In genomic region chr16:55811792-55812191, GRCm38 (mm10) we compare ENCODE assay signal across 28 mouse cellular contexts. TPM values are rescaled to one million over a fixed set of nuclear protein-coding genes. Genes with fewer than 3 reads are reported as not detected.
A peak's percentile ranks its signal among the peaks of the same experiment; 100 is the strongest.
DNase-seq lines count a peak whose midpoint lies in the region; ATAC-seq and TF ChIP-seq lines count a peak whose summit lies in the region.
"Had no signal": no experiment of that assay in that cellular context is flagged by ENCODE, and none has a peak within 500 bp of the region (broad histone marks: within the 10 kb centered on the region; RNA-seq: fewer than 3 reads in every experiment).

No protein-coding gene starts in this region.

- H3K9me3 ChIP-seq in intestine, embryonic 14.5 days (ENCODE audit: control insufficient read depth, low read length) = no peaks in the 10 kb centered on the region
- no peaks in the 10 kb centered on the region for H3K9me3 ChIP-seq in intestine, embryonic 15.5 days
- H3K9me3 ChIP-seq in CH12.LX (replicated peaks; ENCODE audit: low read length) = no peaks in the 10 kb centered on the region
- H3K9me3 ChIP-seq: forebrain, embryonic 10.5 days; hindbrain, embryonic 10.5 days; limb, embryonic 12.5 days; megakaryocyte, embryonic 14.5 days; midbrain, embryonic 15.5 days; neural tube, embryonic 12.5 days; stomach, embryonic 15.5 days had no signal

- H3K79me2 ChIP-seq in CH12.LX (replicated peaks; ENCODE audit: control insufficient read depth, extremely low read depth, insufficient read depth, poor library complexity, severe bottlenecking) = peaks cover 21% of the 10 kb centered on the region

- H3K4me1 ChIP-seq in intestine, embryonic 14.5 days (replicated peaks; ENCODE audit: control insufficient read depth, insufficient read depth, low read length) = no peaks in the 10 kb centered on the region
- no peaks in the 10 kb centered on the region for H3K4me1 ChIP-seq in intestine, embryonic 15.5 days (replicated peaks)
- peaks cover 26 to 77% of the 10 kb centered on the region in 2 experiments for H3K4me1 ChIP-seq in CH12.LX (ENCODE audit: control insufficient read depth in 1 of 2, insufficient read depth in 2 of 2)
- H3K4me1 ChIP-seq: forebrain, embryonic 10.5 days; hindbrain, embryonic 10.5 days; limb, embryonic 12.5 days; midbrain, embryonic 15.5 days; neural tube, embryonic 12.5 days; stomach, embryonic 15.5 days had no signal

- H3K9ac ChIP-seq in intestine, embryonic 14.5 days (ENCODE audit: low read length) = no peak overlapping the region
- H3K9ac ChIP-seq in intestine, embryonic 15.5 days = no peak overlapping the region
- H3K9ac ChIP-seq in CH12.LX (ENCODE audit: insufficient read depth, low read depth) = no peak overlapping the region
- H3K9ac ChIP-seq: limb, embryonic 12.5 days; liver, postnatal 0 days; midbrain, embryonic 15.5 days; neural tube, embryonic 12.5 days; stomach, embryonic 15.5 days had no signal

- peak; percentile 21 for DNase-seq in intestine, embryonic 14.5 days (ENCODE audit: low spot score)
- DNase-seq in CH12.LX (ENCODE audit: extremely low read depth) = peak; percentile 81
- peak; percentile 69 for DNase-seq in splenic B cell, adult 2 months (ENCODE audit: low read depth, low spot score)
- no peak for DNase-seq in cerebellum, postnatal 36 days
- DNase-seq: adrenal gland, postnatal 36 days; cerebellum, adult 11 months; cerebellum, adult 9-11 months; kidney, adult 8-10 months; kidney, postnatal 10 days; liver, postnatal 0 days; lung, postnatal 10 days; retina, postnatal 1 day; right cerebral cortex, postnatal 25 days; spleen, adult 18-20 months; thymus, postnatal 36 days had no signal

- 0 out of 2 replicates have a peak, but pooled peaks have one; percentile 12 for TF ChIP-seq POLR2A in CH12.LX (IDR thresholded peaks at IDR 0.05; ENCODE audit: low read depth, low read length)

- no peaks in the 10 kb centered on the region for H3K27me3 ChIP-seq in intestine, embryonic 14.5 days (replicated peaks; ENCODE audit: control insufficient read depth, insufficient read depth, low read length)
- H3K27me3 ChIP-seq in intestine, embryonic 15.5 days (replicated peaks) = no peaks in the 10 kb centered on the region
- H3K27me3 ChIP-seq in CH12.LX (replicated peaks) = no peaks in the 10 kb centered on the region
- H3K27me3 ChIP-seq in splenic B cell, adult 2 months (ENCODE audit: control insufficient read depth, insufficient read depth, low read length, poor library complexity, severe bottlenecking) = no peaks in the 10 kb centered on the region
- H3K27me3 ChIP-seq: limb, embryonic 12.5 days; megakaryocyte, embryonic 14.5 days; midbrain, embryonic 15.5 days; neural tube, embryonic 12.5 days; stomach, embryonic 15.5 days had no signal

- H3K4me2 ChIP-seq in intestine, embryonic 14.5 days (ENCODE audit: low read length) = no peak overlapping the region
- no peak overlapping the region for H3K4me2 ChIP-seq in intestine, embryonic 15.5 days (replicated peaks)
- no peak overlapping the region for H3K4me2 ChIP-seq in CH12.LX (ENCODE audit: insufficient read depth, low read depth, poor library complexity, severe bottlenecking)
- H3K4me2 ChIP-seq: heart, embryonic 11.5 days; limb, embryonic 12.5 days; liver, embryonic 11.5 days; midbrain, embryonic 15.5 days; neural tube, embryonic 12.5 days; stomach, embryonic 15.5 days had no signal

- WGBS in intestine, embryonic 14.5 days = 81% methylated on average over 6 of the region's 6 CpGs
- WGBS in intestine, embryonic 15.5 days = 78% methylated on average over 6 of the region's 6 CpGs

- TF ChIP-seq CTCF in CH12.LX (conservative IDR thresholded peaks at IDR 0.05 in 1 of 2, IDR thresholded peaks at IDR 0.05 in 1 of 2; ENCODE audit: low read depth in 2 of 2, low read length in 2 of 2) = no peak

- dilution Hi-C loops in CH12.LX (cut with MboI; ENCODE audit: extremely low pct_ligation_motif_present, extremely low pct_unique_long_range_greater_than_20kb, low sequenced_read_pairs) = no loop called here

- no peak for ATAC-seq in intestine, embryonic 14.5 days (replicated peaks; ENCODE audit: low FRiP score, low TSS enrichment, low read depth)
- ATAC-seq in intestine, embryonic 15.5 days = no peak
- peak; percentile 76 for ATAC-seq in granulocyte monocyte progenitor cell, adult 5-6 weeks (replicated peaks; ENCODE audit: poor library complexity, severe bottlenecking)
- ATAC-seq in inflammation-experienced regulatory T-cells, adult 6 months = no peak
- ATAC-seq: hindbrain, postnatal 0 days; liver, postnatal 0 days; midbrain, embryonic 15.5 days had no signal

- no peak overlapping the region for H3K4me3 ChIP-seq in intestine, embryonic 14.5 days (ENCODE audit: low read depth, low read length)
- no peak overlapping the region for H3K4me3 ChIP-seq in intestine, embryonic 15.5 days (replicated peaks)
- no peak overlapping the region for H3K4me3 ChIP-seq in CH12.LX (replicated peaks in 1 of 3; ENCODE audit: low read depth in 2 of 3, low read length in 2 of 3, poor library complexity in 1 of 3)
- H3K4me3 ChIP-seq: forebrain, embryonic 10.5 days; hindbrain, embryonic 10.5 days; limb, embryonic 12.5 days; megakaryocyte, embryonic 14.5 days; midbrain, embryonic 15.5 days; neural tube, embryonic 12.5 days; stomach, embryonic 15.5 days had no signal

- peak; percentile 61 for TF ChIP-seq EP300 in CH12.LX (IDR thresholded peaks at IDR 0.05; ENCODE audit: low read length)

- TF ChIP-seq RAD21 in CH12.LX (IDR thresholded peaks at IDR 0.05; ENCODE audit: low read depth, low read length) = no peak; the same call in 1 of the 2 replicates

- in situ Hi-C loops in CH12.LX (cut with MboI; ENCODE audit: low pct_ligation_motif_present, low pct_unique_long_range_greater_than_20kb, low sequenced_read_pairs) = no loop called here

- no peak overlapping the region for H3K27ac ChIP-seq in intestine, embryonic 14.5 days (ENCODE audit: low read depth)
- H3K27ac ChIP-seq in intestine, embryonic 15.5 days = no peak overlapping the region
- H3K27ac ChIP-seq in CH12.LX (ENCODE audit: insufficient read depth, low read depth) = no peak overlapping the region
- H3K27ac ChIP-seq: forebrain, embryonic 10.5 days; hindbrain, embryonic 10.5 days; hindbrain, postnatal 0 days; limb, embryonic 12.5 days; midbrain, embryonic 15.5 days; neural tube, embryonic 12.5 days; stomach, embryonic 15.5 days had no signal

- peaks cover 65% of the 10 kb centered on the region for H3K36me3 ChIP-seq in intestine, embryonic 14.5 days (ENCODE audit: control insufficient read depth, insufficient read depth, low read length)
- peaks cover 27% of the 10 kb centered on the region for H3K36me3 ChIP-seq in intestine, embryonic 15.5 days
- peaks cover 56 to 78% of the 10 kb centered on the region in 2 experiments for H3K36me3 ChIP-seq in CH12.LX (replicated peaks in 1 of 2; ENCODE audit: control insufficient read depth in 1 of 2, insufficient read depth in 1 of 2, low read length in 1 of 2)
- peaks cover 27% of the 10 kb centered on the region for H3K36me3 ChIP-seq in splenic B cell, adult 2 months (ENCODE audit: control insufficient read depth, insufficient read depth, low read length, poor library complexity, severe bottlenecking)

TF ChIP-seq in CH12.LX, 34 proteins besides CTCF, POLR2A, EP300 and RAD21:
- no peak for TF ChIP-seq ELF1 (IDR thresholded peaks at IDR 0.05; ENCODE audit: low read depth, low read length)
- no peak for TF ChIP-seq USF1 (IDR thresholded peaks at IDR 0.05; ENCODE audit: low read depth, low read length)
- no peak for TF ChIP-seq JUN (IDR thresholded peaks at IDR 0.05; ENCODE audit: insufficient read depth, low read depth, low read length)
- no peak for TF ChIP-seq ZC3H11A (IDR thresholded peaks at IDR 0.05; ENCODE audit: low read depth, low read length)
- TF ChIP-seq NRF1 (IDR thresholded peaks at IDR 0.05; ENCODE audit: low read depth, low read length) = no peak
- TF ChIP-seq PAX5 (IDR thresholded peaks at IDR 0.05; ENCODE audit: low read length) = no peak
- no peak for TF ChIP-seq HCFC1 (IDR thresholded peaks at IDR 0.05; ENCODE audit: low read depth, low read length)
- no peak for TF ChIP-seq GABPA (IDR thresholded peaks at IDR 0.05; ENCODE audit: insufficient replicate concordance, low read depth, low read length)
- TF ChIP-seq CHD2 (IDR thresholded peaks at IDR 0.05; ENCODE audit: low read length) = no peak
- TF ChIP-seq IRF4 (IDR thresholded peaks at IDR 0.05; ENCODE audit: low read depth, low read length) = no peak
- no peak for TF ChIP-seq MXI1 (IDR thresholded peaks at IDR 0.05; ENCODE audit: low read depth, low read length)
- TF ChIP-seq ZKSCAN1 (IDR thresholded peaks at IDR 0.05; ENCODE audit: borderline replicate concordance, low read depth, low read length) = no peak
- no peak for TF ChIP-seq MAX (IDR thresholded peaks at IDR 0.05; ENCODE audit: low read length)
- TF ChIP-seq NELFE (IDR thresholded peaks at IDR 0.05; ENCODE audit: low read depth, low read length) = no peak
- TF ChIP-seq E2F4 (IDR thresholded peaks at IDR 0.05; ENCODE audit: insufficient replicate concordance, low read depth, low read length) = no peak

RNA-seq across cellular contexts. Expression of gene Nfkbiz, which starts 26.9 kb away (rescaled TPM):
- 8.9 and 10.8 TPM in 2 replicates for polyA plus RNA-seq in intestine, embryonic 14.5 days (2014; fragmentation: Nextera tagmentation; extraction: Ambion mirVana)
- polyA plus RNA-seq in intestine, embryonic 15.5 days (2015; fragmentation: Nextera tagmentation; extraction: Ambion mirVana) = 8.7 and 8.8 TPM in 2 replicates
- total RNA-seq in CH12.LX (2012; rRNA removed) = 13.9 and 17.1 TPM in 2 replicates
- total RNA-seq in CH12.LX (2014; rRNA removed) = 19.7 and 23.7 TPM in 2 replicates
- polyA plus RNA-seq in CH12.LX (2012; ENCODE audit: insufficient read length, low read depth) = 11.4 and 13.7 TPM in 2 replicates
- total RNA-seq in granulocyte monocyte progenitor cell, adult 5-6 weeks (2014; fragmentation: Nextera tagmentation) = 3.4 and 5.0 TPM in 2 replicates
- 16.2 and 16.4 TPM in 2 replicates for total RNA-seq in granulocyte monocyte progenitor cell, adult 5-6 weeks (2017)
- 10 to 100 TPM; 24.7 to 39.2 (median 36.9) TPM for polyA plus RNA-seq in inflammation-experienced regulatory T-cells, adult 6 months (2017; shearing (Covaris generic))

Comparison
In these comparisons a context has a peak if more than half of its experiments do, and no peak if none do; other contexts are left out.
1. DNase-seq: peak in intestine, embryonic 14.5 days (single experiment), CH12.LX (single experiment) and splenic B cell, adult 2 months (single experiment); none in cerebellum, postnatal 36 days (0 of 2).